Mouse (Mus musculus): ENCODE measurements around the gene Pgf.
"Not testable (repeated sequence)": the region's sequence is repeated elsewhere in the genome, so short reads cannot be mapped to it uniquely, and the experiment has no call there.

Pgf gene

DNA sequence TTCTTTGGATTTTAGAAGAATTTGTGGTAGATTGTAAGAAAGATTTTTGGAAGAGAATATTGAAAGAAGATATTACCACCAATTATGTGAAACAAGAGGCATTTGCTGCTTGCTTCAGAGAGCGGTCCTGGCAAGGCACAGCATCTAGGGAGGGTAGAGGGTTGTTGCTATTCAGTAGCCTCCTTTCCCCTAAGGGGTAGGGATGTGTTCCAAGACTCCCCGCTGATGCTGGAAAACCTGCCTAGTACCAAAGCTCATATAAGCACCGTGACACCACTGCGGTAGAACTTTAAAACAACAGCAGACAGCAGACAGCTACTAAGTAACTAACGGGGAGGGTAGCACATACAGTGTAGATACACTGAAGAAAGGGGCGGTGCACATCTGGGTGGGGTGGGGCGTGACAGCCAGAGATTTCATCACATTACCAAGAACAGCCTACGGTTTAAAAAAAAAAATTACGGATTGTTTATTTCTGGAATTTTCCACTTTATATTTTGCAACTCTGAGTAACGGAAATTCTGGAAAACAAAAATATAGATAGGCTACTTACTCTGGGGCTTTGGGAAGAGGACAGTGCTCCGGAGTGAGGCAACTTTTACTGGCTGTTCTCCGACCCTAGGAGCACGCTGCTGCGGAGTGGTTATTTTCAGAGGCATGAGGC lies 19.7 kb downstream of the Pgf start:
- DNase-seq (ENCODE audit: low spot score in 2 of 2): no peak

DNA sequence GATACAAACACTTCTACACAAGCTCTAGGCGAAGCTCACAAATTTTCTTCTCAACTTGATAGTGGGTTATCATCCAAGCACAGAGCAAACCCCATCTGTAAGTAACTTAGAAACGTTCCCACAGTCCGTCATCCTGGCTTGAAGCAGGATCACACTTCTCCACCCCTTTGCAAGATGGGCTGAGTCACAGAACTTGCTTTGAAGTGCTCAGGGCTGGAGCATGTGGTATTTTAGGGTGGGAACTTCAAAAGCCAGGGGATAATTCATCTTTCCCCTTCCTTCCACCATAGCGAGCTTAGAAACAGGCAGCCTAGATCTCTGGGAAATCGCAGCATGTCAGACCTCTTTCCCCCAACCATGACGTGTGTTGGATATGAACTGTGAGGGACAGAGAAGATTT lies 21.3 kb downstream of the Pgf start:
- no peak for DNase-seq (ENCODE audit: low spot score in 2 of 2)

DNA sequence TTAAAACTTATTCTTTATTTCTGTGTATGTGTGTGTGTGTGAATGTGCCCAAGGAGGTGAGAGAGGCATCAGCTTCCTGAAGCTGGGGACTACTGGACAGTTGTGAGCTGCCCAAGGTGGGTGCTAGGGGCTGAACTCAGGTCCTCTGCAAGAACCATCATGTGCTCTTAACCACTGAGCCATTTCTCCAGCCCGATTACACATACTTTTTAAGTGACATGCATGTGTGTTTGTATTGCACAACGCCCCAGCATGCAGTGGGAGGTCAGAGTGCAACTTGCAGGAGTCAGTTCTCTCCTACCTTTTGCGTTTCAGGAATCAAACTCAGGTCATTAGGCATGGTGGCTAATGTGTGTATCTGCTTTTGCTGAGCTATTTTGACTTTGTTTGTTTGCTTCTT lies 24.6 kb downstream of the Pgf start:
- DNase-seq (ENCODE audit: low spot score in 2 of 2): no peak

DNA sequence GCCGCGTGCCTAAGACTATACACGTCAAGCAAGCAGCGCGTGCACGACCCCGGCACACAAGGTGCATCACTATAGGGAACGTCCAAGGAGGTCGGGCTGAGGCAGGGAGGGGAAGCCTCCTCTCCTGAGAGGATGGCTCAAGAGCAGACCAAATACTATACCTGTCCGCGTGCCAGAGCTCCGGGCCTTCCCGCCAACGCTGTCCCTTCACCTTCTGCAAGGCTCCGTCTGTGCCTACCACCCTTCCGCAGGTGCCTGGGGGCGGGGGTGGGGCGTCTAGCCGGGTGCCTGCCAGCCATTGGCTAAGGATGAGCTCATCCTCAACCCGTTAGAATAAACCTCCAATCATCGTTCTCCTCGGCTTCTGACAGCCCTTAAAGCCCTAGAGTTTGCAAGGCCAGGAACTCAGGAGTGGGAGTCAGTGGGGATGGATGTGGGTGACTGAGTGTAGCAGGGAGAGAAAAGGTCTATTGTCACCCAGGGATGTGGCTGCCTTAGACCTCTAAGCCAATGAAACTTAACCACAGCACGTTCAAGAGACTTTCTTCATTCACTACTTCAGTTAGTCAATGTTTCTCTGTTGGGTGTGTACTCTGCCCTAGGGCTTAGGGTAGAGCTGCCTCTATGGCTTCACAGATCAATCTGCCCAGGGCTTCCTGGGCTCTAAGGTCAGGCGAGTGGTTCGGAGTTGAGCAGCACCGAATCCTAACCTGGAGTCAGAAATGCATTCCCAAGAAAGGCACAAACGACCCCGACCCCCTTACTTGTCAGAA lies 26.4 kb downstream of the Pgf start, which contains the start of gene Rps6kl1:
Gene Rps6kl1, minus strand, starts transcription at position 263 of the 773 bp plus-strand sequence.
- peak; percentile 78 to 85 for DNase-seq (ENCODE audit: low spot score in 2 of 2)

DNA sequence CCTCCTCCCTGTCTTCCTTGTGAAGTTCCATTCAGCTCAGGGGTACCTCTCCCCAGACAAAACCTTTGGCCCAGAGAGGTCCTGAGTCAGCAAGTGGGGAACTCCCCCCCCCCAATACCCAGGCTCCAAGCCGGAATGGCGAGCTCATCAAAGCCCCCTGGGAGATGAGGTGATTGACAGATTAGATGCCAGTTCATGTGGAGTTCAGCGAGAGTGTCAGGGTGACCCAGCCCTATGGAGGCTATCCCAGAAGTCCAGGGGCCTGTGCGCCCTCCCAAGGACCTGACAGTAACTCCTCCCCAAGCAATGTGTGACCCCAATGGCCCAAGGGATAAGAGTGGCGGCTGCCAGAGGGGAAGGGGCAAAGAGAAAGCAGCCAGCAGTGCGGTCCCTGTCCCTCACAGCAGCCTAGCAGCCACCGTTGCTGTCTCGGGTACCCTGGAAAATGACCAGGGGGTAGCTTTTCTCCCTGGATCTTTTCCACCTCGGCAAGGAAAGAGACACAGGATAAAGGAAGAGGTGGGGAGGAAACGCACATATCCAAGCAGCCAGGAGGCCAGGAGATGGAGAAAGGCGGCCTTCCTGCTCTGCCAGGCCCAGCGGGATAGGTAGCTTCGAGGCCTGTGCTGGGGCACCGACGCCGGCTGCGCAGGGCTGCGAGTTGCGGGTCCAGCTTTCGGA lies 27.1 kb downstream of the Pgf start:
- no peak for DNase-seq (ENCODE audit: low spot score in 2 of 2)

DNA sequence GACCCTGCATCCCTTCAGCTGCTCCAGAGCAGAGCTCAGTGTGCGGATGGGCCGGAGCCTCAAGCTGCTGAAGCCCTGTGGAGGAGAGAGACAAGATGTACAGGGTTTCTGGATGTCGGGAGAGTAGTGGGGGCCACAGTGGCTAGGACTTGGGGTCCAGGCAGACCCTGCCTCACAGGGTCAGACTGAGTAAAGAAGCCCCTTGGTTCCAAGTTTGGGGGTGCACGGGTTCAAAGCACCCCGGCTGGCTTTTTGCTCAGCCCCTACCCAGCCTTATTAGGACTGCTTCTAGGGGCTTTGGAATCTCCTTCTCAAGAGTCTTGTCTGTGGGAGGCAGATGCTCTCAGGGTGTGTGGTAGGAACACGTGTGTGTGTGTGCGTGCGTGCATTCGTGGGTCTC lies 30.7 kb downstream of the Pgf start:
- no peak for DNase-seq (ENCODE audit: low spot score in 2 of 2)

DNA sequence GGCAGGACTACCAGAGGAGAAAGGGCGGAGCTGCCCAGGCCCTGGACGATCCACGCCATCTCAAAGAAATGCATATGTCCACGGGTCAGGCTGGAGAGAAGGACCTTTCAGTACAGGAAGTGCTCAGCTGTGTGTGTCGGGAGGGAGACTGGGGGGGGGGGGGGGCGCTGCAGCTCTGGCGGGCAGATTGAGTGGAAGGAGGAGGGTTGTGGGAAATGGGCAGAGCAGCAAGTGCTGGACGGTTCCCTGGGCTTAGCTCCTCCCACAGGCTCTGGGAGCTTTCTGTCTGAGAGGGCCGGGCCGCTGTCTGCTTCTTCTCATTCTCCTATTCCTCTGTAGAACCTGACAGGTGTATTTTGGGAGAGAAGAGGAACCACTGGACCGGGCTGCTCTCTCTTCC lies 31.2 kb downstream of the Pgf start:
- DNase-seq (ENCODE audit: low spot score in 2 of 2): no peak

DNA sequence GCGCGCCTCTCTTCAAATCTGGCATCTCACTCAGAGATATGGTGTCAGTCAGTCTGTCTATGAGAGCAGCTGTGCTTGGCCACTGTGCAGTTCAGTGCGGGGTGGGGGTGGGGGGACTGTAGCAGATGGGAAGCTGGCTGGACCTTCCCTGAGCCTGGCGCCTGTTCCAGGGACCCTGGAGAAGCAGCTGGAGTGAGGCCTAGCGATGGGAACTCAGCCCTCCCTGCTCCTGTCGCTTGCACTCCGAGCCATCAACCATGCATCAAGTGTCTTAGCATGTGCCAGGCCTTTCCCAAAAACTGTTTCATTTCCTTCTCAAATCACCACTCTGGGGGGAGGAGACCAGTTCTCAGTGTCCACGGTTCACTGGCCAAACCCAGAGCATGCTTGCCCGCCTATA lies 32.0 kb downstream of the Pgf start:
- no peak for DNase-seq (ENCODE audit: low spot score in 2 of 2)

DNA sequence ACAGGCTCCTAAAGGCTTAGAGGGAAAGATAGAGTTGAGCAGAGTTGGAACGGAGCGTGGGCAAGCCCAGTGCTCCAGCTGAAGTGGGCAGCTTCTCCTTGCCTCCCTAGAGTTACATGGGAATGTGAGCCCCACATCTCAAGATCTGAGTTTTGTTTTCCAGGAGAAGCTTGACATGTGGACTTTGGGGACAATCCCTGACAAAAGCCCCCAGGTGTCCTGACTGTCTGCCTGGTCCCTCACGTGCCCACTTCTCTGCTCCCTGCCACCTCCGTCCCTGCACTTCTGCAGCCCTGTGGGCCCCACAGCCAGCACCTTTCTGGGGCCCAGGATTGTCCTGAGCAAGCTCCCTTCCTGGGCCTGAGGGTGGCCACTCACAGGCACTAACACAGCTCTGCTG lies 32.8 kb downstream of the Pgf start:
- no peak for DNase-seq (ENCODE audit: low spot score in 2 of 2)

DNA sequence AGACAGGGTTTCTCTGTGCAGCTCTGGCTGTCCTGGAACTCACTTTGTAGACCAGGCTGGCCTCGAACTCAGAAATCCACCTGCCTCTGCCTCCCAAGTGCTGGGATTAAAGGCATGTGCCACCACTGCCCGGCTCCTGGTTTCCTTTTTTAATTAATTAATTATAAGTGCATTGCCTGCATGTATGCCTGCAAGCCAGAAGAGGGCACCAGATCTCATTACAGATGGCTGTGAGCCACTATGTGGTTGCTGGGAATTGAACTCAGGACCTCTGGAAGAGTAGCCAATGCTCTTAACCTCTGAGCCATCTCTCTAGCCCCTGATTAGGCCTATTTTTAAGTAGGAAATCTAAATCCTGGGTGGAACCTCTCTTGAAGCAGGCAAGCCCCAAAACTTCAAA lies 33.3 kb downstream of the Pgf start:
- DNase-seq (ENCODE audit: low spot score in 2 of 2): not testable (repeated sequence)

DNA sequence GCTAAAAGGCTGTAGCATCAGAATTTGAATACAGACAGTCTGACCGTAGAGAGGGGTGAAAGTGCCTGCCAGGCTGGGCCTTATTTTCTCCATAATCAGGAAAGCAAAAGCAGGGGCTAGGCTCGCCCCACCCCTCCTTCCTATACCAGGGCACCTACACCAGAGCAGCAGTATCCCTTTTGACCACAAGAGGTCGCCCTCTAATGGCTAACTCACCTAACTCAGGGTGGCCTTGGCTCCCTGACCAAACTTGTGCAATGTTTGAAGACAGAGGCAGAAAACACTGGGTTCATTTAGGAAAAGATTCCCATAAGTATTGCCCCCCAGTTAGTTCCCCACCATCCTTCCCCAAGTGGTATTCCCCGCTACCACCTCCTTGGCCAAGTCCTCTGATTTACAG lies 34.8 kb downstream of the Pgf start:
- peak; percentile 78 to 87 for DNase-seq (ENCODE audit: low spot score in 2 of 2)

DNA sequence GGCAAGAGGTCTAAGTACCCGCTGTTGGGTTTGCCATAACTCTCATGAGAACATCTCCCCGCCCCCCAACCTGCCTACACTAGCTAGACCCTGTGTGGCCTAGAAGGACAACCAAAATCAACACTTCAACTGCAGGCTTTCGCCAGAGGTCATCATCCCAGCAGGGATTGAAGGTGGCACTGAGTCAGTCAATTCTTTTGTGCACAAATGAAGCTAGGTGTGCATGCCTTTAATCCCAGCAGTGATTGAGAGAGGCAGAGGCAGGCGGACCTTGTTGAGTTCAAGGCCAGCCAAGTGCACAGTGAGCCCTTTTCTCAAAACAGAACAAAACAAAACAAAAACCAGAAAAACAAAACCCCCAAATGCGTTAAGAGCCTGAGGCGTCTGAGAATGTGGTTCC lies 36.5 kb downstream of the Pgf start:
- no peak for DNase-seq (ENCODE audit: low spot score in 2 of 2)

DNA sequence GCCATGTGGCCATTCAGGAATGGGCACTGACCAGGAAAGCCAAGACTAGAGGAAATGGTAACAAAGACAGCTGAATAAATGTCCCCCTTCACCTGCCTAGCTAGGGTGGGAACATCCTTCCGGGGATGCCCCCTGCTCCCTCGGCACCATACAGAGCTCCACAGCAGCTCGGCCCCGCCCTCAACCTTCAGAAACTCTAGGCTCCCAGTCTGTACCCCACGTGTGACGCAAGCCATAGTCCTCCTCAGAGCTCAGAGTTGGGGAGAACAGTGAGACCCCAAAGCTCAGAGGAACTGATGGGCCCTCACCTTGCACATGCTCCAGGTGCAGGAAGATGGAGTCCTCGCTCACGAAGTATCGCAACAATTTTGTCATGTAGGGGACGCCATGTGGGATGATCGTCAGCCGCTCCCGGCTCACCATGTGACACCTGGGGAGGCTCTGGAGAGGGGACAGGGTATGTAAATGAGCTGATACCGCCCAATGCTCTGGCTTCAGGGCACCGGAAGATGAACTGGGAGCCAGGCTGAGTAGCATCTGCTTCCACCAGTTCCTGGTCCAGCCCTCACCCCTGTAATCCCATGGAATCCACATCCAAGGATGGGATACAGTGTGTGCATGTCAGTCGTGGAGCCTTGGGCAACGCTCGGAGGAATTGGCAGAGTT lies 37.4 kb downstream of the Pgf start:
- DNase-seq (ENCODE audit: low spot score in 2 of 2): no peak

DNA sequence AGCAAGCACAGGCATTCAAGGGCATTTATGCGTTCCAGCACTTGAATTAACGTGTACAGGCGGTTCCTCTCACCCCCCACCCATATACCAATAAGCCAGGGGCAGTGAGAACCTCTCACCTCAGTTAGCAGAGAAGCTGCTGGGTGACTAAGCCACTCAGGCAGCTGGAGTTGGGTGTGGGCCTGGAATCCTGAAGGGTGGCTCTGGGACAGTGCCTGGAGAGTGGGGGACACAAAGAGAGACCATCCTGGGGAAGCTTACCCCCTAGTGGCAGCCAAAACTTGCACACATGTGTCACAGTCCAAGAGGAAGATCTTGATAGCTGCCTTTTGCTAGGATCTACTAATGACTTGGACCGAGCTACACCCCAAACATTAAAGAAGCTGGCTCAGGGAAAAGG lies 41.0 kb downstream of the Pgf start:
- no peak for DNase-seq (ENCODE audit: low spot score in 2 of 2)

DNA sequence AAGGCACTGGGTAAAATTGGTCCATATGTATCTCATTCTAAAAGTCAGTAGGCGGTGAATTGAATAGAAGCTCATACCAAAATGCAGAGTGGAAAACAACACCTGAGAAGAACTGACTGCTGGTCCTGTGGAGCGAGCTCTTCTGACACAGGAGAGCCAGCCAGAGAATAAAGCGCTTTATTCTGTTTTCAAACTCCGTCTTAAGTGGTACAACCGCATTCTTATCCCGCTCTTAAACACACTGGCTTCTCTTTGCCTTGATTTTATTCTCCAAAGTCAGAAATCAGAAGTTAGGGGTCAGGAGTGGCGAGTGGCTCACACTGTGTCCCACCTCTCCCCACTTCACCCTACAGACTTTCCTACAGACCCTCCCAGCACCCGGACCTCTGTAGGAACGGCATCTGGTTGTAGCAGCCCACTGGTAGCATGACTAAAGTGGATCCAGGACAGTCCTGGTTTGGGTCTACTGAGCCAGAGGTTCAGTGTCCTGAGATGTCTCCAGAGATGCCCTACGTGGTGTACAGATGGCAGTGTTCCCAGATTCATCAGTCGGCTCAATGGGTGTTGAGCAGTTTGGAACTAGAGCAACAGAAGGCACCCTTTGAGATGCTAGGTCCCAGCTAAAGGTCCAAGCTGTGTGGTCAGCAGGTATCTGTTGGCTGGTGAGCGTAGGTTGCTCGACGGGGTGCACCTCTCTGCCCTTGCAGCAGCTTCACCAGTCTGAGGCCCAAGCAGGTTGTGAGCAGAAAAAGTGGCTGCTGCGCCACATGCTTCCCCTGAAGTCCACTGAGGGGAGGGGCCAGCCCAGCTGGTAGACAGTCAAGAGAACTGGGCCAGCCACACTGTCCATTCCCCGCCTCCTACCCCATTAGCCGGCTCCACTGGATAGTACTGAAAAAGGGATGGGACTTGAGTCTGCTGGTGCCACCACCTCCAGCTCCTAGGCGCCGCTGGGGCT lies 41.8 kb downstream of the Pgf start:
- DNase-seq (ENCODE audit: low spot score in 2 of 2): no peak

DNA sequence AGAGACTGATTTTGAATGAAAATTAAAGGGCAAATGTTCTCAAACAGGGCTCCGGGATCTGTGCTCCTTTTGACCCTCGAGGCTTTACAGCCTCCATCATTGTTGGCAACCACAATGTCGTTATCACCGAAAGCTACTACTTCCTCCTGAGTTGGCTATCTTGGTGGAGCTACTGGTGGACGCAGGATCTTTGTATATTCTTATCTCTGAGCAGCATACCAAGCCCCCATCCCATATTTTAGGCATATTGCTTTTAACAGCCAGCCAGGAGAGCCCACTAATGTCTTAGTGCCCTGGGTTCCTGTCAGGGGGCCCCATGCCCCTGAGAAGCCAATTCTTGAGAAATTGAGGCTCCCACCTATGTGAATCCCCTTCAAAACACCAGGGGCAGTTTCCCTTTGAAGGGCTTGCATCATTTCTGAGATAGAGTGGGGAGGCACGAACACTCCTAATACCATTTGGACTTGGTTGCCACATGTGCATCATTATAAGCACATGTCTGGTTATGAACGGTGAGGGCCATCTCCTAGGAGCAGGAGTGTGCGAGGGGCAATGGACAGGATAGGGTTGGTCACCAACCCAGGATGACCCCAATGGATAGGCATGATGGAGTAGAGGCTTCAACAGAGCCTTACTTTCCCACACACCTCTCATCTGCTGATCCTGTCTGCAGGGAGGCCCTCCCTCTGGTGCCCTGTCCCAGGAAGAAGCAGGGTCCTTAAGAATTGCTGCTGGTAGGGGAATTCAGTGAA lies 43.4 kb downstream of the Pgf start:
- no peak for DNase-seq (ENCODE audit: low spot score in 2 of 2)

DNA sequence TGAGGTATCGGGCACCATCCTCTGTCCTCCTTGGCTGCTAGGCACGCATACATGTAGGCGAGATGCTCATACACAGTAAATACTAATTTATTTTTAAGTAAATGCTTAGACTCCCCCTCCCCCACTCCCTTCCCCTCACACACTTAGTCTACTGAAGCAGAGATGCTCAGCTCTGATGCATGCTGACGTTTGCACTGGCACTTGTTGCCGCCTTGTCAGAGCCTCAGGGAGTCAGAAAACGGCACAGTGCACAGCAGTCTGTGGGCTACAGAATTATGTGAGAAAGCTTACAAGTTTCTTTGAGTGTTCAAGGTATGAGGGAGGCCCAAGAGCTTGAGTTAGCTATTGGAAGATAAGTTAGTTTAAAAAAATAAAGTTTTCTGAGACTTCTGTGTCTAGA lies 46.2 kb downstream of the Pgf start:
- no peak for DNase-seq (ENCODE audit: low spot score in 2 of 2)

DNA sequence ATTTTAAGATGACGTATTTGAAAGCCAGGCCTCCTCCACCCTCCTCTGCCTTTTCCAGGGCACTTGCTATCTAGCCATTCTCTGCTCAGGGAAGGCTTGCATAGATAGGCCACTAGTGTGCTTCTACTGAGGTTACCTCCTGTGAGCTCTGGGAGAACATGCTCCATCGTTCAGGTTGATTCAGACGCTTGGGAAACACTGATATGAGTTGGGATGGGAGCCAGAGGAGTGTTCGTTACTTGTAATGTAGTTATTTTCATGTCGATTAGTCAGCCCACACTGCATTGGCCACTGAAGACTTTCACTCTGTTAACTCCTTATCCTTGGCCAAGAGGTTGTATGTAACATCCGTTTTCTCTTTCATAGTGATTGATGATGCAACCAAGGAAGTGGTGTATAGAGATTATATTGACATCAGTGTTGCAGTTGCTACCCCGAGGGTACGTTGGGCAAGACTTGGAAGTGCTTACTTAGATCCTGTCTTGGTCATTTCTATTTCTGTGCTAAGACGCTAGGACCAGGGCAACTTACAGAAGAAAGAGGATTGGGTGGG lies 48.1 kb downstream of the Pgf start:
- DNase-seq (ENCODE audit: low spot score in 2 of 2): no peak

DNA sequence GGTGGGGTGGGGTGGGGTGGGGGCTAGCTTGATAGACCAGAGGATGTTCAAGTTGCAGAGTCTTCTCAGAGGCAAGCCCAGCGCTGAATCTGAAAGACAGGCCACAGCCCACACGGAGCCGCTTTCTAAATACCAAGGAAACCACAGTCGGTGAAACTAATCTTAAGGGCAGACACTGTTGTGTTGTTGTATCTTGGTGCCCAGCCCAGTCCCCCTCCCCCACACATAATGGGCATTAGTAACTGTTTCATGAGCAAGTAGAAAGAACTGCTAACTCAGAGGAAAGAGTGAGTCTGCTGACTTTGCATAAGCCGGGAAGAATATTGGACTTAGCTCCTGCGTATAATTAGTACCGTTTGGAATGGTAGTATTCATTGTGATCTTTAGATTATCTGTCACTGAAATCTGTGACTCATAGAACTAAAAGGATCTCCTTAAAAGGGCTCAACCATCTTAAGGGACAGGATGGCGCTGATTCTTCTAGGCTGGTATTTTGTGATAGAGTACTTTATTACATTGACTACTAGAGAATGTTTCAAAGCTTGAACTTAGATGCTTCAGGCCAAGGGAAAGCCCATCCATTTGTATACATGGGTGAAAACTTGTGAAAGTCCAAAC lies 50.5 kb downstream of the Pgf start:
- no peak for DNase-seq (ENCODE audit: low spot score in 2 of 2)

DNA sequence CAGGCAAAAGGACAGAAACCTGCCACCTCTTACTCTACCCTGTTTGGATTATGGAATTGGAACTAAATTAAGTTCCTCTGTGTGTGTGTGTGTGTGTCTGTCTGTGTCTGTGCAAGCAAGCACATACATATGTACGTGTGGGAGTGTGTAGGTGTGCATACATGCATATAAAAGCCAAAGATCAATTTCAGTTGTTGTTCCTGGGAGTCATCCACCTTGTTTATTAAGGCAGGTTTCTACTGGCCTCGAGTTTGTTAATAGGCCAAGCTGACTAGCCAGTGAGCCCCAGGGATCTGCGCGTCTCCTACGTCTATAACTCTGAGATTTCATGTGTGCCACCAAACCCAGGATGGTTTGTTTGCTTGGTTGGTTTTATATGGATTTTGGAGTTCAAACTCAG lies 52.8 kb downstream of the Pgf start:
- no peak for DNase-seq (ENCODE audit: low spot score in 2 of 2)
